Mouse (Mus musculus) ES-Bruce4 (cell line): ENCODE data around the gene Tcf15. TPM values are rescaled to one million over a fixed set of nuclear protein-coding genes. Genes with fewer than 3 reads are reported as not detected.
A peak's percentile ranks its signal among the peaks of the same experiment; 100 is the strongest.

Experiments
- H3K27ac ChIP-seq: 2 replicates; pipeline ENCODE4 v1.5.1; 2012; ENCODE audit warnings: low read length, inconsistent platforms; ENCODE audit not compliant: insufficient read depth
- H3K27me3 ChIP-seq: 2 replicates; pipeline ENCODE4 v1.6.1; 2012; ENCODE audit warnings: mild to moderate bottlenecking, low read length, inconsistent platforms; ENCODE audit not compliant: control insufficient read depth, poor library complexity, insufficient read depth, severe bottlenecking
- H3K36me3 ChIP-seq: 2 replicates; pipeline ENCODE4 v1.6.1; 2012; ENCODE audit warnings: inconsistent platforms, mild to moderate bottlenecking, low read length, moderate library complexity; ENCODE audit not compliant: control insufficient read depth, poor library complexity, insufficient read depth, severe bottlenecking
- H3K4me1 ChIP-seq: one replicate; pipeline ENCODE4 v1.8.1; 2011; ENCODE audit warnings: low read length; ENCODE audit not compliant: control insufficient read depth, insufficient read depth
- H3K4me3 ChIP-seq: 2 replicates; pipeline ENCODE4 v1.5.1; 2011; ENCODE audit warnings: low read depth, mild to moderate bottlenecking, low read length
- H3K9ac ChIP-seq: 2 replicates; pipeline ENCODE4 v1.6.1; 2012; ENCODE audit warnings: low read depth, mild to moderate bottlenecking, inconsistent platforms; ENCODE audit not compliant: poor library complexity, severe bottlenecking
- H3K9me3 ChIP-seq: replicated peaks from 2 replicates; pipeline ENCODE4 v1.6.1; 2012; ENCODE audit warnings: mild to moderate bottlenecking, low read length, inconsistent platforms; ENCODE audit not compliant: control insufficient read depth, poor library complexity, insufficient read depth, severe bottlenecking
- CTCF ChIP-seq: IDR thresholded peaks from one replicate; pipeline ENCODE4 v1.8.1; 2011; ENCODE audit warnings: low read depth, low read length
- EP300 ChIP-seq: IDR thresholded peaks from 2 replicates; pipeline ENCODE4 v1.6.1; 2011; ENCODE audit warnings: low read depth, low read length; ENCODE audit not compliant: insufficient read depth
- POLR2A ChIP-seq: IDR thresholded peaks from one replicate; pipeline ENCODE4 v1.8.1; 2011; ENCODE audit warnings: low read length; ENCODE audit not compliant: insufficient read depth
- polyA plus RNA-seq: library from polyadenylated mRNA; stranded (reverse); fragments of >200 nt; gene quantifications from 2 replicates; pipeline ENCODE4 v1.2.4, GENCODE M21; 2011; ENCODE audit warnings: low read depth; ENCODE audit not compliant: missing spikeins, insufficient read depth, insufficient read length

Gene Tcf15
- polyA plus RNA-seq: 8.3 and 8.5 TPM in 2 replicates

- Histone ChIP-seq H3K4me3 (peak within 1 kb of the TSS; percentile 84), H3K9ac (peak within 1 kb of the TSS; percentile 81), H3K9me3 (no peaks in the 10 kb centered on the region), H3K27me3 (no peaks in the 10 kb centered on the region), H3K36me3 (peaks cover 16% of the 10 kb centered on the region), H3K4me1 (peaks cover 4% of the 10 kb centered on the region), H3K27ac (peak within 1 kb of the TSS; percentile 59; the same call in 1 of the 2 replicates)
- TF ChIP-seq POLR2A: peak; percentile 86
- no peak for TF ChIP-seq CTCF
- TF ChIP-seq EP300: 0 out of 2 replicates have a peak, but pooled peaks have one; percentile 13
These were observed at the start of gene Tcf15 for GRCm38 (mm10) chr2:152143279-152144157. Tcf15 (plus strand) TSS chr2:152143561.

- peaks cover 16% of the 10 kb centered on the region for H3K4me1 ChIP-seq
- peak overlapping the region; percentile 75 for H3K27ac ChIP-seq
- H3K9me3 ChIP-seq: no peaks in the 10 kb centered on the region
- TF ChIP-seq POLR2A (no peak), EP300 (peak; percentile 82; the same call in 1 of the 2 replicates), CTCF (no peak)
- H3K4me3 ChIP-seq: peak overlapping the region; percentile 81
- peak overlapping the region; percentile 87 for H3K9ac ChIP-seq
- no peaks in the 10 kb centered on the region for H3K36me3 ChIP-seq
- no peaks in the 10 kb centered on the region for H3K27me3 ChIP-seq
These were observed 48.4 kb upstream of the Tcf15 start for GRCm38 (mm10) chr2:152094856-152095545.

GRCm38 (mm10) chr2:152096922-152097321, 46.4 kb upstream of the Tcf15 start:
- no peak overlapping the region for H3K9ac ChIP-seq
- no peaks in the 10 kb centered on the region for H3K9me3 ChIP-seq
- TF ChIP-seq EP300 (no peak), POLR2A (no peak), CTCF (no peak)
- peaks cover 11% of the 10 kb centered on the region for H3K4me1 ChIP-seq
- H3K4me3 ChIP-seq: no peak overlapping the region
- H3K36me3 ChIP-seq: no peaks in the 10 kb centered on the region
- H3K27me3 ChIP-seq: no peaks in the 10 kb centered on the region
- H3K27ac ChIP-seq: no peak overlapping the region

- Histone ChIP-seq H3K27ac (no peak overlapping the region), H3K27me3 (no peaks in the 10 kb centered on the region)
These were observed 45.4 kb upstream of the Tcf15 start for GRCm38 (mm10) chr2:152097916-152098315.

GRCm38 (mm10) chr2:152099538-152099937, 43.8 kb upstream of the Tcf15 start:
- TF ChIP-seq CTCF: no peak
- no peak for TF ChIP-seq POLR2A
- TF ChIP-seq EP300: no peak
- H3K27ac ChIP-seq: no peak overlapping the region
- no peaks in the 10 kb centered on the region for H3K27me3 ChIP-seq
- H3K9me3 ChIP-seq: no peaks in the 10 kb centered on the region
- no peak overlapping the region for H3K4me3 ChIP-seq
- no peaks in the 10 kb centered on the region for H3K36me3 ChIP-seq
- peaks cover 9% of the 10 kb centered on the region for H3K4me1 ChIP-seq
- H3K9ac ChIP-seq: no peak overlapping the region

More at GRCm38 (mm10) chr2:152097916-152098315, 45.4 kb upstream of the Tcf15 start:
- no peak for TF ChIP-seq POLR2A
- no peak for TF ChIP-seq CTCF
- TF ChIP-seq EP300: no peak
- H3K9me3 ChIP-seq: no peaks in the 10 kb centered on the region
- no peaks in the 10 kb centered on the region for H3K36me3 ChIP-seq
- peaks cover 11% of the 10 kb centered on the region for H3K4me1 ChIP-seq
- H3K4me3 ChIP-seq: no peak overlapping the region
- H3K9ac ChIP-seq: no peak overlapping the region

DNA sequence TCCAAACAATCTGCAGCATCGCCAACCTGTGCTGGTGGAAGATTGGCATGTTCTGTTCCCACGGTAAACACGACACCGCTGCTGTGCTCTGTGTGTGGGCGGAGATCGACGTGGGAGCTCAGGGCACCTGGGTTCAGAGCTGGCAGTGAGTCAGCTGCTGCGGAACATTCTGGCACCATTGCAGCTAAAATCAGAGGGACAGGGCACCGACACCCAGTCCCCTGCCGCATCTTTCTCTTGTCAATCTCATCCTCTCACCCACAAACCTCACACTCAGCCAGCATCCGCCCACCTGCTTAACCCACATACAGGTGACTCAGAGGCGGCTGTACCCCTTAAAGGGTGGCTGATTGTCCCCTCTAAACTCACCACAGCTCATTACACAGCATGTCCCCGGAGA, 41.6 kb upstream of the Tcf15 start:
- H3K4me1 ChIP-seq: peaks cover 5% of the 10 kb centered on the region
- H3K4me3 ChIP-seq: no peak overlapping the region
- no peak overlapping the region for H3K27ac ChIP-seq
- TF ChIP-seq EP300 (no peak), POLR2A (no peak), CTCF (no peak)
- no peak overlapping the region for H3K9ac ChIP-seq
- H3K27me3 ChIP-seq: no peaks in the 10 kb centered on the region
- no peaks in the 10 kb centered on the region for H3K9me3 ChIP-seq
- H3K36me3 ChIP-seq: no peaks in the 10 kb centered on the region
